Mouse (Mus musculus): ENCODE data around the gene Syt3.

Syt3 gene

GRCm38 (mm10) chr7:44411144-44411543 lies 27.2 kb downstream of the Syt3 start:
- DNase-seq (ENCODE audit: low spot score in 2 of 2), result no peak

DNA sequence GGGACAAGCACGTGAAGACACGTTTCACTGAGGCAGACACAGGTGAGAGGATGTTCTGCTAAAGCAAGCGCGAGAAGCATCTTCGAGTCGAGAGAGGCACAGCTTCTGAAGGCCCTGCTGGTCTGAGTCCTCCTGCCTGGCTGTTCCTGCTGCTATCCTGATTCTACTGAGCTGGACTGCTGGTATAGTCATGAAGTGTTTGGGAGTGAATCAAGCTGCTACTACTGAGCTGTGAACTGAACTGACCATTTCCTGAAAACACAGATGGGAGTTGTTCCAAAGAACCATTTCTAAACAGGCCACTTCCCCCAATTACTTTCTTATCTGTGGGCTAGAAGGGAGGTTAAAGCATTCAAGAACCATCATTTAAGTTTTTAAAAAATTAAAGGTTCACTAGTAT lies 29.4 kb downstream of the Syt3 start:
- no peak for DNase-seq (ENCODE audit: low spot score in 2 of 2)

- no peak for DNase-seq (ENCODE audit: low spot score in 2 of 2)
Measured at GRCm38 (mm10) chr7:44427666-44428065, 43.8 kb downstream of the Syt3 start.

GRCm38 (mm10) chr7:44428171-44428950 lies 44.5 kb downstream of the Syt3 start:
- no peak for DNase-seq (ENCODE audit: low spot score in 2 of 2)

GRCm38 (mm10) chr7:44428968-44429521 lies 45.1 kb downstream of the Syt3 start, which contains the start of gene Lrrc4b:
TSS of gene Lrrc4b (plus strand) at chr7:44429018.
- DNase-seq (ENCODE audit: low spot score in 2 of 2), result no peak

GRCm38 (mm10) chr7:44429534-44430488 lies 45.9 kb downstream of the Syt3 start:
- DNase-seq (ENCODE audit: low spot score in 2 of 2), result no peak

- DNase-seq (ENCODE audit: low spot score in 2 of 2), result no peak
Measured at GRCm38 (mm10) chr7:44432550-44432949, 48.6 kb downstream of the Syt3 start.

GRCm38 (mm10) chr7:44433371-44433770 lies 49.5 kb downstream of the Syt3 start:
- DNase-seq (ENCODE audit: low spot score in 2 of 2), result no peak

DNA sequence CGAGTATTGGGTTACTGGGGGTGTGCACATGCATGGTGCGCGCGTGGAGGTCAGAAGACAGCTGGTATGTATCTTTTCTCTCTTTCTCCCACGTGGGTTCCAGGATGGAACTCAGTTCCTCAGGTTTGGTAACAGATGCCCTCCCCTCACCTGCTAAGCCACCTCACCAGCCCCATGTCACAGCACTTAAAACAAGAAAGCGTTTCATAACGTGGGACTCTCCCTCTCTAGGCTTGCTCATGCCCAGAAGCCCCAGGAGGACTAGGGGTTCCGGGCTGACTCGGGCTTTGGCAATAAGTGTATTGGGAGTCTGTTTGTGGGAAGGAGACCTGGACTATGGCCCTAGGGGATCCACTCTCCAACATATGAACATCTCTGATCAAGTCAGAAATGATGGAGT lies 50.2 kb downstream of the Syt3 start:
- DNase-seq (ENCODE audit: low spot score in 2 of 2), result no peak

GRCm38 (mm10) chr7:44435796-44436195 lies 51.9 kb downstream of the Syt3 start:
- DNase-seq (ENCODE audit: low spot score in 2 of 2), result no peak

GRCm38 (mm10) chr7:44436267-44436666 lies 52.4 kb downstream of the Syt3 start:
- DNase-seq (ENCODE audit: low spot score in 2 of 2), result no peak

- no peak for DNase-seq (ENCODE audit: low spot score in 2 of 2)
Measured at GRCm38 (mm10) chr7:44437188-44437587, 53.3 kb downstream of the Syt3 start.

DNA sequence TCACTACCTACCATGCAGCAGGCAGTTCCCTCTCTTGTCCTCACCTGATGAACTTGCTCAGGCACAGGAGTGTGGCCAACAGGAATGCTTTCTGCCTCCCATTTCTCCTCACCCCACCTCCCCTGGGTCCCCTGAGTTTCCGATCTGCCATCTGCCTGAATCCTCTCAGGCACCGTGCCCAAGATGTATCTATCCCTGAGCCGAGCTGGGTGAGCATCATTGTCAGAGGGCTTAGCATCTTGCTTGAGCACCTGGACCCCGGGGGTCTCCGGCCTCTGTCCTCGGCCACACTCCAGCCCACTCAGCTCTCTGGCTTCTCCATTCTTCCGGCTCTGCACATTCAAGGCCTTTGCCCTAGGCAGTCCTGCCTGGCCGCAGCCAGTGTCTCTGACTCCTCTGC lies 54.0 kb downstream of the Syt3 start:
- DNase-seq (ENCODE audit: low spot score in 2 of 2), result no peak

- DNase-seq (ENCODE audit: low spot score in 2 of 2), result no peak
Measured at GRCm38 (mm10) chr7:44439696-44440095, 55.8 kb downstream of the Syt3 start.

GRCm38 (mm10) chr7:44440479-44440878 lies 56.6 kb downstream of the Syt3 start:
- no peak for DNase-seq (ENCODE audit: low spot score in 2 of 2)

- DNase-seq (ENCODE audit: low spot score in 2 of 2), result no peak
Measured at GRCm38 (mm10) chr7:44441180-44441579, 57.3 kb downstream of the Syt3 start.

GRCm38 (mm10) chr7:44441648-44442109 lies 57.8 kb downstream of the Syt3 start:
- no peak for DNase-seq (ENCODE audit: low spot score in 2 of 2)

- DNase-seq (ENCODE audit: low spot score in 2 of 2), result no peak
Measured at GRCm38 (mm10) chr7:44442407-44442821, 58.5 kb downstream of the Syt3 start.

- DNase-seq (ENCODE audit: low spot score in 2 of 2), result no peak
Measured at GRCm38 (mm10) chr7:44443268-44444173, 59.6 kb downstream of the Syt3 start.

- no peak for DNase-seq (ENCODE audit: low spot score in 2 of 2)
Measured at GRCm38 (mm10) chr7:44444886-44445527, 61.1 kb downstream of the Syt3 start.

- no peak for DNase-seq (ENCODE audit: low spot score in 2 of 2)
Measured at GRCm38 (mm10) chr7:44445528-44445923, 61.6 kb downstream of the Syt3 start.
